Mouse (Mus musculus) kidney, adult 9 months (tissue): Measurements from ENCODE around the gene S100a14.

ENCODE experiments used
- DNase-seq: peaks from one replicate; pipeline ENCODE4 v3.0.0; 2022

S100a14 gene

GRCm38 (mm10) chr3:90525421-90525820 is 1.2 kb upstream of the S100a14 start:
- DNase-seq, result peak; percentile 82

GRCm38 (mm10) chr3:90526076-90526475 is 580 bp upstream of the S100a14 start:
- DNase-seq, result no peak

DNA sequence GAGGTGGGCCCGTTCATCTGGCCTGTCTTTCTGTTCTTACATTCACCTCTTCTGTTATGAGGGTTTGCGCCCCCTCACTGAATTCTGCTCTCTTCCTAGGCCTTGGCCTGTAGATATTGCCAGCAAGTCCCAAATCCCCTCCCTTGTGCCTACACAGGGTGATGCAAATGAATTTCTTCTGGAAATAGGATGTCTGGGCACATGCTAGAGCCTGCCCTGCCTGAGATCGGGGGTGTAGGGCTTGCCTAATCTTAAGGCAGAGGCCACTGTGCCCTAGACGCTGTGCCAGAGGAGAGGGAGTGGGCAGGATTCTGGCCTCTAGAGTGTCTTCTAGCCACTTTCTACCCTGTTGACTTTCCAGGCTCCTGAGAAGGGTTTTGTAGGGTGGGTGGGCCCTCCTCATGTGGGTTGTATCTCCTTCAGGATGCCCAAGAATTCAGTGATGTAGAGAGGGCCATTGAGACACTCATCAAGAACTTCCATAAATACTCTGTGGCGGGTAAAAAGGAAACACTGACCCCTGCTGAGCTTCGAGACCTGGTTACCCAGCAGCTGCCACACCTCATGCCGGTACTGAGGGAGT is 726 bp downstream of the S100a14 start:
- no peak for DNase-seq

DNA sequence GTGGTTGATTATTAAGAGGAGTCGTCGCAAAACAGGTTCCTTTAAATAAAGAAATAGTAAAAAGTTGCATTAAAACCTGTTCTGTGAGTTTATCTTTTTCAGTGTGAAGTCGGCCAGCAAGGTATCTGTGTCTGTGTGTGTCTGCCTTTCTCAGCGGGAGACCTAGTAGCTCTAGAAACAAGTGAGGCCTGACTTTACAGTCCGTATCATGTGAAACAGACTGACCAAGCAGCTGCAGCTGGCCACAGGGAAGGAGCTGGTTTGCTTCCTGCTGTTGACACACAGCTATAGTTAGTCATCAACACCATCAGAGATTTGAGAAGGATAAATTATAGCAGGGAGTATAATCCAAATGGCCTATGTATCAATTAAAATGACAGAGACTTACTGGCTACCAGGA is 5.1 kb downstream of the S100a14 start:
- no peak for DNase-seq

GRCm38 (mm10) chr3:90535446-90535845 is 8.8 kb downstream of the S100a14 start:
- no peak for DNase-seq

DNA sequence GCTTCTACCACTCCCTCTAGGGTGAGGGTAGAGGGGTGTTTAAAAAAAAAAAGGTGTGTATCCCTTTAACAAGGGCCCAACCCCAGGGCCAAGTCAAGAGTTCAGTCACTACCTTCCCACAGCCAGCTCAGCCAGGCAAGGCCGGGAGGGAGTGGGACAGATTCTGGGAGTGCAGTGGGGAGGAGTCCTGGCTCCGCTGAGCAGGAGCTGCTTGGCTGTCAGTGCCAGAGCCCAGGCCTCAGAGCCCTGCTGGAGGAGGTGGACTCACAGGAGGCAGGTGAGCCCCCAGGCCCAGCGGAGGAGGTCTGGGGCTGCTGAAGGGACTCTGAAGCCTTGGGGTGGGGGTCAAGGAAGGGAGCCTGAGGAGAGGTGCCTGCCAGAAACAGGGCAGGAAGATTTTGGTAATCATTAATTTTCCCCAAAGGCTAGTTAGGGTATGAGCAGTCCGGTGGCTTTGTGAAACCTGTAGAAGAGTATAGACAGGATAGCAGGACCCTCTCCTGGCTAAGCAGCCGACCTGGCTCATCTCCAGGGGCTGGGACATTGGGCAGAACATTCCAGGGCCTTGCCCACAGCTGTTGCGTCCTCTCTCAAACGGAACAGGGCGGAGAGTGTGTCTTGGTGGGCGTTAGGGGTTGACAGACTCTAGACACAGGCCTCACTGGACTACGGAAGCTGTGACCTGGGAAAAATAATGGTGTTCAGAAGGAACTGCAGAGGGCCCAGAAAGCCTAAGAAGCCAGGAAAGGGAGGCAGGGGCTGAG is 10.7 kb downstream of the S100a14 start, which contains the start of gene S100a16:
S100a16 (plus strand) TSS at position 114 of the 764 bp plus-strand sequence.
- peak; percentile 92 for DNase-seq

- no peak for DNase-seq
Measured at GRCm38 (mm10) chr3:90537905-90538296, 11.2 kb downstream of the S100a14 start.

DNA sequence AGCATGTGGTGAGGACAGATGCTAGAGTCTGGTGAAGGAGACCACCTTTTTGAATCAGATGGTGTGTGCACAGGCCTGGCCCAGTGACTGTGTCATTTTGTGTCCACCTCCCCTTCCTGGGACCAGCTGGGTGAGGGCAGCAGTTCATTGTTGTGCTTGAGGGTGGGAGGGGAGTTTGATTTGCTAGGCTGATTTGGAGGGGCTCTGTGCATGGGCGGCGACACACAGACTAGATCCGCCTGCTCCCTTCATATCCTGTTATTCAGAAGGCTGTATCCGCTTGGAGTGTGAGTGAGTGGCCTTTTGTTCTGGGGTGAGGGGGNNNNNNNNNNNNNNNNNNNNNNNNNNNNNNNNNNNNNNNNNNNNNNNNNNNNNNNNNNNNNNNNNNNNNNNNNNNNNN is 14.2 kb downstream of the S100a14 start:
- DNase-seq, result peak; percentile 67

- DNase-seq, result peak; percentile 36
Measured at GRCm38 (mm10) chr3:90549676-90550420, 23.2 kb downstream of the S100a14 start.

GRCm38 (mm10) chr3:90550421-90550790 is 23.8 kb downstream of the S100a14 start:
- no peak for DNase-seq

DNA sequence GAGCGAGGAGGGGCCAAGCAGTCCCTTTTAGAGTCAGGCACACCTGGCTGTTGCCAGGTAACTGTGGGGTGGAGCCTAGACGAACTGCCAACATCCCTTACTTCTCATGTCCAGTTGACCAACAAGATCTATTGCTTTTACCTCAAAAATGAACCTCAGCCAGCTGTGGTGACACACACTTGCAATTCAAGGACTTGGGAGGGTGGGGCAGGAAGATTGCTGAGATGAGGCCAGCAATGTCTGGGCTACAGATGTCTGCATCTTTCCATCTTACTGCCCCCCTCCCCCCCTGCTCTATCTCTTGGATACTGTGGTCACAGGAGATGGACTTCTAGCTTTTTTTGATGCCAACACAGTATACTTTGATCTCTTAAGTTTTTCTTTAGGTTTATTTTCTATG is 25.6 kb downstream of the S100a14 start:
- no peak for DNase-seq

DNA sequence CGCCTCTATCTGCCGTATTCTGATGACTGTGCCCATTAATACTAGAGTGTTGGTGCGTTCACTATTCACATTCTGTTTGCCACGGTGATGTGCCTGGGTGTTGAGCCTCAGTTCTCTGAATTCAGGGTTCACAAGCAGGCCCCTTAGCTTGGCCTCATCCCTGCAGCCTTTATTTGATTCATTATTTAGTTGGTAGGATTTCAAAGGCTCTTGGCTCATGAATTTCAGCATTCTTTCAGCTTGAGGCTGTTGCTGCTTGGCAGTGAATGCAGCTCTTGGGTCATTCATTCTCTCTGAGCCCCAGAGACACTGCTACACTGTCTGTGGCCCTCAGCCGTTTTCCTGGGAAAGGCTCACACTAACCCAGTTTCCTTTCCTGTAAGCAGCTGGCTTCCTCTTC is 29.3 kb downstream of the S100a14 start:
- no peak for DNase-seq

- DNase-seq, result no peak
Measured at GRCm38 (mm10) chr3:90560008-90560628, 33.5 kb downstream of the S100a14 start, which contains the start of gene S100a3. TSS of gene S100a3 (plus strand) at chr3:90560578.

DNA sequence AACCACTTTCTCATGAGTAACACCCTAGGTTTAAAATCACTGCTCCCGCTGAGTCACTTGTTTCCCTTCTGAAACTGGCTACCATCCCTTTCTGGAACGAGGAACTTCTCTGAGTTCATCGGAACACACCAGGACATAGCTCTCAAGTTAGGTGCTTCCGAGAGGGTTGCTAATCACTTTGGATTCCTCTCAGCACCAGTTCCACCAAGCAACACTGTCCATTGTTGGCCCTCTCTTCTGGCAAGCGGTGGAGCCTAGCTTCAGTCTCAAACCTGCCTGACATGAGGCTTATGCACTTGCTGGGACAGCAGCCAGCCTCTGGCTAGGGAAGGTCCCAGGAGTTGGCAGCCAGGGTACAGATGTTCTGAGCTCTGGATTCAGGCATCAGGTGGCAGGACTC is 48.0 kb downstream of the S100a14 start:
- DNase-seq, result no peak

- no peak for DNase-seq
Measured at GRCm38 (mm10) chr3:90575320-90575719, 48.7 kb downstream of the S100a14 start.

DNA sequence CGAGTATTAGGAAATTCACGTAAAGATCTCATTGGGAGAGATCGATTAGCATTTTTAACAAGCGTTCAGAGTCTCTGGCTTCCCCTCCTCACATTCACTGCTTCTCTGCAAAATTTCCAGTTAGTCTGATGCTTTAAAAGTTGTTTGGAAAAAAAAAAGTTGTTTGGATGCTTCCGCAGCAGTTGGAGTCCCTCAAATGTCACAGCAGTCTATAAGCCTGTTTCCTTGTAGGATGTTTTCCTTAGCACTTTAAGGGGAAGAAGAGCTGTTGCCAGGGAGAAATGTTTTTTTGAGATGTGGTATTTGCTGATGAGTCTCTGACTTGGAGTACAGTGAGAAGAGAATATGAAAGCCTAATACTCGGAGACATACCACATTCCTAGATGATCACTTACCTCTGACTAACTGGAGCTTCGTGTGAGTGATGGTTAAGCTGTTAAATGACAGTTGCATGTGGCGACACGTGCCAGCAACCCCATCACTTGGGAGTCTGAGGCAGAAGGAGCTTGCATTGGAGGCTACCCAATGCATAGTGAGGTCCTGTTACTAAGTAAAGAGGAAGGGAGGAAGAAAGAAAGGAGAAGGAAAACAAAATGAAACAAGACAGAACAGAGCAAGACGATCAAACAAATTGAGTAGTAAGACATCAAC is 49.8 kb downstream of the S100a14 start:
- DNase-seq, result no peak
